In the genomic region with DNA sequence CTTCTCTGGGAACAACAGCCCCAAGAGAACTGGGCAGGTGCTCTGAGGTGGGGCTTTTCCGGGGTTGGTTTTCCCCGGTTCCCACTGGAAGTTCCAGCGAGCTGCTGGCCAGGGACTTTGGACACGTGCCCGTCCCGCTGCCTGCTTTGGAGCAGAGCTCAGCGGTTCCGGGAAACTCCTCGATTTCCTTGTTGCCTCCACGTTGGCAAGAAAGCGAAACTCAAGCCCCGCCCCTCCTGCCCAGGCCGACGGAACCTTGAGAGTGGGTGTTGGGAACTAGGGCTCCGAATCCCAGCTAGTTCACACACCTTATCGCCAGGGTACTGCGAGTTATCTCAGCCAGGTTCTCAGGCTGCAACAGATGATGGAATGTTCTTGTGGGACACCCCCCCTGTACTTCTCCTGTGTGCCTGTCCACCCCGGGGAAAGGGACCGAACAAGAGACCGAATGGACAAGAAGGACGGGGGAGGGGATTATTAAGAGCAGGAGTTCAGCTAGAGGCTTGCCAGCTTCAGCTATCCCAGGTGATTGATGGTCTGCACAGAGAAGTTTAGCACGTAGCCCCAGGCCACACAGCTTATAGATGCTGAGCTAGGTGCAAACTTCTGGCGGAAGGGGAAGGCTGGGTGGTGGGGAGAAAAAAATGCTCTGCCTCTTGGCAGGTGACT, we compare ENCODE assay signal across 9 mouse cellular contexts. TPM values are rescaled to one million over a fixed set of nuclear protein-coding genes. Genes with fewer than 3 reads are reported as not detected.
DNase-seq lines count a peak whose midpoint lies in the region; ATAC-seq and TF ChIP-seq lines count a peak whose summit lies in the region.
"Had no signal": no experiment of that assay in that cellular context is flagged by ENCODE, and none has a peak within 500 bp of the region (broad histone marks: within the 10 kb centered on the region; RNA-seq: fewer than 3 reads in every experiment).

No protein-coding gene starts in this region.

- no peak for ATAC-seq in embryonic facial prominence, embryonic 11.5 days (replicated peaks; ENCODE audit: insufficient number of reproducible peaks, low FRiP score, low TSS enrichment, low read depth)
- peak; percentile 20; the same call in 1 of the 2 replicates for ATAC-seq in liver, postnatal 0 days
- peak; percentile 33 for ATAC-seq in neural tube, embryonic 13.5 days (ENCODE audit: low read depth)

- H3K27ac ChIP-seq in embryonic facial prominence, embryonic 11.5 days (replicated peaks; ENCODE audit: low read depth, low read length) = peak overlapping the region; percentile 75; the same call in 1 of the 2 replicates
- H3K27ac ChIP-seq in liver, postnatal 0 days (ENCODE audit: low read depth) = peak overlapping the region; percentile 97
- peak overlapping the region; percentile 52 for H3K27ac ChIP-seq in neural tube, embryonic 13.5 days (replicated peaks)

- peak; percentile 89 for DNase-seq in 3T3-L1 (ENCODE audit: low read depth, low spot score)
- peak; percentile 95 for DNase-seq in adrenal gland, adult 2 months
- DNase-seq in embryonic facial prominence, embryonic 11.5 days (ENCODE audit: low spot score) = peak; percentile 52
- DNase-seq in heart, adult 9 months (ENCODE audit: low spot score in 2 of 2) = peak; percentile 92
- DNase-seq in kidney, adult 8-10 months = peak; percentile 93 to 95
- DNase-seq in liver, postnatal 0 days = peak; percentile 83
- DNase-seq in thymus, postnatal 0 days (ENCODE audit: low spot score) = peak; percentile 54

- no peaks in the 10 kb centered on the region for H3K9me3 ChIP-seq in embryonic facial prominence, embryonic 11.5 days (replicated peaks; ENCODE audit: control insufficient read depth, low read length)
- H3K9me3 ChIP-seq in liver, postnatal 0 days (ENCODE audit: low read length) = no peaks in the 10 kb centered on the region
- H3K9me3 ChIP-seq in neural tube, embryonic 13.5 days = no peaks in the 10 kb centered on the region

- peak overlapping the region; percentile 68 for H3K9ac ChIP-seq in embryonic facial prominence, embryonic 11.5 days (replicated peaks; ENCODE audit: low read length)
- H3K9ac ChIP-seq in liver, postnatal 0 days (replicated peaks) = peak overlapping the region; percentile 72
- peak overlapping the region; percentile 64; the same call in 1 of the 2 replicates for H3K9ac ChIP-seq in neural tube, embryonic 13.5 days

- peak overlapping the region; percentile 78 for H3K4me2 ChIP-seq in embryonic facial prominence, embryonic 11.5 days (ENCODE audit: low read depth, low read length)
- H3K4me2 ChIP-seq in liver, postnatal 0 days (ENCODE audit: low read depth, low read length) = peak overlapping the region; percentile 87
- H3K4me2 ChIP-seq in neural tube, embryonic 13.5 days = peak overlapping the region; percentile 75

- H3K27me3 ChIP-seq in embryonic facial prominence, embryonic 11.5 days (ENCODE audit: control insufficient read depth, insufficient read depth, low read length) = no peaks in the 10 kb centered on the region; the same call in 1 of the 2 replicates
- no peaks in the 10 kb centered on the region for H3K27me3 ChIP-seq in liver, postnatal 0 days (ENCODE audit: insufficient read depth, low read length)
- peaks cover 63% of the 10 kb centered on the region for H3K27me3 ChIP-seq in neural tube, embryonic 13.5 days

- 9% methylated on average over 23 of the region's 23 CpGs for WGBS in embryonic facial prominence, embryonic 11.5 days
- 3% methylated on average over 23 of the region's 23 CpGs for WGBS in liver, postnatal 0 days (ENCODE audit: insufficient replicate concordance)
- 7% methylated on average over 23 of the region's 23 CpGs for WGBS in neural tube, embryonic 13.5 days

- TF ChIP-seq EP300 in liver, postnatal 0 days (IDR thresholded peaks at IDR 0.05; ENCODE audit: low read depth) = no peak

- H3K36me3 ChIP-seq in embryonic facial prominence, embryonic 11.5 days (replicated peaks; ENCODE audit: control insufficient read depth, insufficient read depth, low read depth, low read length) = no peaks in the 10 kb centered on the region
- H3K36me3 ChIP-seq in liver, postnatal 0 days (replicated peaks; ENCODE audit: insufficient read depth, low read length) = no peaks in the 10 kb centered on the region
- H3K36me3 ChIP-seq in neural tube, embryonic 13.5 days = no peaks in the 10 kb centered on the region

- peaks cover 7% of the 10 kb centered on the region; the same call in 1 of the 2 replicates for H3K4me1 ChIP-seq in embryonic facial prominence, embryonic 11.5 days (ENCODE audit: control insufficient read depth, insufficient read depth, low read length)
- H3K4me1 ChIP-seq in liver, postnatal 0 days (ENCODE audit: insufficient read depth) = peaks cover 38% of the 10 kb centered on the region
- H3K4me1 ChIP-seq in neural tube, embryonic 13.5 days (replicated peaks) = peaks cover 44% of the 10 kb centered on the region

- H3K4me3 ChIP-seq in embryonic facial prominence, embryonic 11.5 days (ENCODE audit: low read depth, low read length) = peak overlapping the region; percentile 27
- peak overlapping the region; percentile 50 for H3K4me3 ChIP-seq in liver, postnatal 0 days (ENCODE audit: low read depth, low read length)
- peak overlapping the region; percentile 34 for H3K4me3 ChIP-seq in neural tube, embryonic 13.5 days

- TF ChIP-seq CTCF in liver, postnatal 0 days (IDR thresholded peaks at IDR 0.05; ENCODE audit: low read depth) = no peak

RNA-seq across cellular contexts. Expression of a gene that starts 6.9 kb away (rescaled TPM):
- total RNA-seq in adrenal gland, adult 2 months (2021) = 10 to 100 TPM; 22.7 to 35.5 TPM
- polyA plus RNA-seq in adrenal gland, adult 2 months (2012; rRNA removed) = 43.7 and 59.0 TPM in 2 replicates
- polyA plus RNA-seq in embryonic facial prominence, embryonic 11.5 days (2014; fragmentation: Nextera tagmentation; extraction: Ambion mirVana) = 7.0 and 7.7 TPM in 2 replicates
- 22.0 and 24.5 TPM in 2 replicates for polyA plus RNA-seq in liver, postnatal 0 days (2015; fragmentation: Nextera tagmentation; extraction: Ambion mirVana)
- polyA plus RNA-seq in neural tube, embryonic 13.5 days (2015; fragmentation: Nextera tagmentation; extraction: Ambion mirVana) = 3.5 and 3.7 TPM in 2 replicates
- polyA plus RNA-seq in thymus, postnatal 0 days (2015; fragmentation: Nextera tagmentation; extraction: Ambion mirVana) = 105 and 114 TPM in 2 replicates

RNA-seq across cellular contexts. Expression of a gene that starts 10.0 kb away (rescaled TPM):
- total RNA-seq in adrenal gland, adult 2 months (2021) = under 1 TPM; 0.43 to 0.45 TPM
- polyA plus RNA-seq in adrenal gland, adult 2 months (2012; rRNA removed) = 1.4 and 1.5 TPM in 2 replicates
- not detected in 2 replicates for polyA plus RNA-seq in embryonic facial prominence, embryonic 11.5 days (2014; fragmentation: Nextera tagmentation; extraction: Ambion mirVana)
- 0.12 and 0.23 TPM in 2 replicates for polyA plus RNA-seq in liver, postnatal 0 days (2015; fragmentation: Nextera tagmentation; extraction: Ambion mirVana)
- not detected in 2 replicates for polyA plus RNA-seq in neural tube, embryonic 13.5 days (2015; fragmentation: Nextera tagmentation; extraction: Ambion mirVana)
- polyA plus RNA-seq in thymus, postnatal 0 days (2015; fragmentation: Nextera tagmentation; extraction: Ambion mirVana) = 0.94 and 1.2 TPM in 2 replicates
- total RNA-seq: neutrophil, adult 5-6 weeks had no signal

RNA-seq across cellular contexts. Expression of a gene that starts 42.4 kb away (rescaled TPM):
- not detected for total RNA-seq in adrenal gland, adult 2 months (2021)
- 0.06 and 0.12 TPM in 2 replicates for polyA plus RNA-seq in adrenal gland, adult 2 months (2012; rRNA removed)
- not detected in 2 replicates for polyA plus RNA-seq in embryonic facial prominence, embryonic 11.5 days (2014; fragmentation: Nextera tagmentation; extraction: Ambion mirVana)
- polyA plus RNA-seq in liver, postnatal 0 days (2015; fragmentation: Nextera tagmentation; extraction: Ambion mirVana) = not detected in 2 replicates
- not detected in 2 replicates for polyA plus RNA-seq in neural tube, embryonic 13.5 days (2015; fragmentation: Nextera tagmentation; extraction: Ambion mirVana)
- 0.55 and 0.81 TPM in 2 replicates for polyA plus RNA-seq in thymus, postnatal 0 days (2015; fragmentation: Nextera tagmentation; extraction: Ambion mirVana)
- total RNA-seq: neutrophil, adult 5-6 weeks had no signal

RNA-seq across cellular contexts. Expression of a gene that starts 55.8 kb away (rescaled TPM):
- total RNA-seq in adrenal gland, adult 2 months (2021) = 10 to 100 TPM; 11.6 to 13.8 TPM
- 2.6 and 3.6 TPM in 2 replicates for polyA plus RNA-seq in adrenal gland, adult 2 months (2012; rRNA removed)
- polyA plus RNA-seq in embryonic facial prominence, embryonic 11.5 days (2014; fragmentation: Nextera tagmentation; extraction: Ambion mirVana) = 26.5 and 26.8 TPM in 2 replicates
- 9.7 and 11.1 TPM in 2 replicates for polyA plus RNA-seq in liver, postnatal 0 days (2015; fragmentation: Nextera tagmentation; extraction: Ambion mirVana)
- polyA plus RNA-seq in neural tube, embryonic 13.5 days (2015; fragmentation: Nextera tagmentation; extraction: Ambion mirVana) = 11.9 and 12.6 TPM in 2 replicates
- 40.0 and 44.8 TPM in 2 replicates for polyA plus RNA-seq in thymus, postnatal 0 days (2015; fragmentation: Nextera tagmentation; extraction: Ambion mirVana)
